Mouse (Mus musculus) olfactory bulb, adult 2 months (tissue): ENCODE data around the gene Ubap2. TPM values are rescaled to one million over a fixed set of nuclear protein-coding genes. Genes with fewer than 3 reads are reported as not detected.

ENCODE experiments used
- H3K27ac ChIP-seq: fragments of 200-500 bp; 2 replicates; pipeline ENCODE4 v1.5.1; 2012; ENCODE audit warnings: low read depth, low read length; ENCODE audit not compliant: insufficient read depth
- H3K4me1 ChIP-seq: fragments of 200-500 bp; 2 replicates; pipeline ENCODE4 v1.6.1; 2012; ENCODE audit warnings: low read length; ENCODE audit not compliant: control insufficient read depth, insufficient read depth
- H3K4me3 ChIP-seq: fragments of 200-500 bp; 2 replicates; pipeline ENCODE4 v1.5.1; 2012; ENCODE audit warnings: mild to moderate bottlenecking, low read depth, low read length, moderate library complexity; ENCODE audit not compliant: insufficient read depth
- CTCF ChIP-seq: fragments of 200-500 bp; IDR thresholded peaks from 2 replicates; pipeline ENCODE4 v1.5.1; 2012; ENCODE audit warnings: low read depth, mild to moderate bottlenecking, low read length, moderate library complexity; ENCODE audit not compliant: insufficient read depth
- POLR2A ChIP-seq: fragments of 200-500 bp; IDR thresholded peaks from 2 replicates; pipeline ENCODE4 v1.6.1; 2012; ENCODE audit warnings: mild to moderate bottlenecking, low read depth, low read length, moderate library complexity; ENCODE audit not compliant: insufficient read depth
- WGBS: fragments of 180-500 bp; shearing (Covaris S2); methylation state at CpG from one replicate; pipeline ENCODE4 v1.1.7; 2018; 5-methylcytosine and 5-hydroxymethylcytosine counted together
- polyA plus RNA-seq: library from polyadenylated mRNA; stranded (reverse); fragments of >200 nt; gene quantifications from 2 replicates; pipeline ENCODE4 v1.2.4, GENCODE M21; 2012; ENCODE audit warnings: low replicate concordance; ENCODE audit not compliant: missing spikeins, insufficient read depth, insufficient read length

The Ubap2 gene
- polyA plus RNA-seq, 1 experiment = 69.5 TPM

DNA sequence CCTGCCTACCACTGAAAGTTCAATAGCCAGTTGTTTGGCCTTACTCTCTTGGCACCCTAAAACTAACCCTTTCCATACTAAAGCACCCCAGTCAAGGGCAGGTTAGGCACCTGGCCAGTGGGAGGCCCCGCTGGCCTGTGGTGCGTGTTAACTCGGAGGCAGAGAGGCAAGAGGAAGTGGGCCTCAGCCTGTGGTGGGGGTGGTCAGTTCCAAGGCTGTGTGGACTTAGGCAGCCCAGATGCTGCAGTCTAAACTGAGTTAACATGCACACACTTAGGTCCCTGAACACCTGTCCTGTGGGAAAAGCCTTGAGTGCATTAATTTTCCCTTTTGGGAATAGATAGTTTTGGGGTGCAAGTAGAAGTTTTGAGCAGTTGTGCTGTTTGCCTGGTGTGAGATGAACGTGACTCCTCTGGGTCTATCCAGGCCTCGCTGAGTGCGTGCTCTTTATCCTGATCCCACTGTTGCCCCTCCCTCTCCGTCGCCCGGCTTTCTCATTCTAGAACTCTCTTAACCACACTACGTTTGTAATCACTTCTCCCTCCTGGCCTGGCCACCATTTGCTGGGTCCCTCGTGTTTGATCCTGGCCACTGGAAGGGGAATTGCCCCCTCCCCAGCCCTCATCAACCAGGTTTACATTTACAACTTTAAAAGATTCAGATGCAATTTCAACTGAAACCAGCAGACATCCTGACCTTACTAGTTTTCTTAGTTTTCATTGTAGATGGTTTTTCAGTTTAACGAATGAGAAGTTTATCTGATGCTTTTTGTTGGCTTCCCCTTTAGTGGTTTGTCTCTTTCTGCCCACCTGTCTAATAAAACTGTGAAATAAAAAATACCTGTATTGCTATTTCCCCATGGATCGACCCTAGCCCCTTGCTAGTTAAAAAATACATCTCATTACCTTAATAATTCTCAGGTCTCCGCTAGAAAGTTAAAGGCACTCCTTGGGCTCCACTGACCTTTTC, 82.1 kb downstream of the Ubap2 start:
- no peaks in the 10 kb centered on the region for H3K4me1 ChIP-seq
- 68% methylated on average over 14 of the region's 14 CpGs for WGBS
- TF ChIP-seq POLR2A (no peak), CTCF (no peak)
- H3K27ac ChIP-seq = no peak overlapping the region
- no peak overlapping the region for H3K4me3 ChIP-seq

DNA sequence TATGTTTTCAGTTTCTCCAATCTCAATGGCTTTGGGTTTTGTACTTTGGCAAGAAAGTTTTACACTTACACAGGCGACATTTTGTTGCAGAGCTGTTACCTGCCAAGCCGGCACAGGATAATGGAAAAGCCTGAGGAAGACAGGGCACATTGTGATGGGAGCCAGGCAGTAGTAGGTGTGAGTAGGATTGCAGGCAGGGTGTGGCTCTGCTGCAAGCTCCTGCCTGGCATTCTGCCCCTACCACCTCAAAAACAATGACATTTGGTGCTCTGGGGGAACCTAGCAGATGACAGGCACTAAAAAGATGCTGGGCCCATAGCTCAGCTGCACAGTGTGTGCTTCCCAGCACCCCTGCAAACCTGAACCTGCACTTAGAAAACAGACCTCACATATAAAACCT, 85.1 kb downstream of the Ubap2 start:
- TF ChIP-seq CTCF (no peak), POLR2A (no peak)
- no peak overlapping the region for H3K27ac ChIP-seq
- peaks cover 2% of the 10 kb centered on the region for H3K4me1 ChIP-seq
- no peak overlapping the region for H3K4me3 ChIP-seq
- 85% methylated on average over 2 of the region's 2 CpGs for WGBS

DNA sequence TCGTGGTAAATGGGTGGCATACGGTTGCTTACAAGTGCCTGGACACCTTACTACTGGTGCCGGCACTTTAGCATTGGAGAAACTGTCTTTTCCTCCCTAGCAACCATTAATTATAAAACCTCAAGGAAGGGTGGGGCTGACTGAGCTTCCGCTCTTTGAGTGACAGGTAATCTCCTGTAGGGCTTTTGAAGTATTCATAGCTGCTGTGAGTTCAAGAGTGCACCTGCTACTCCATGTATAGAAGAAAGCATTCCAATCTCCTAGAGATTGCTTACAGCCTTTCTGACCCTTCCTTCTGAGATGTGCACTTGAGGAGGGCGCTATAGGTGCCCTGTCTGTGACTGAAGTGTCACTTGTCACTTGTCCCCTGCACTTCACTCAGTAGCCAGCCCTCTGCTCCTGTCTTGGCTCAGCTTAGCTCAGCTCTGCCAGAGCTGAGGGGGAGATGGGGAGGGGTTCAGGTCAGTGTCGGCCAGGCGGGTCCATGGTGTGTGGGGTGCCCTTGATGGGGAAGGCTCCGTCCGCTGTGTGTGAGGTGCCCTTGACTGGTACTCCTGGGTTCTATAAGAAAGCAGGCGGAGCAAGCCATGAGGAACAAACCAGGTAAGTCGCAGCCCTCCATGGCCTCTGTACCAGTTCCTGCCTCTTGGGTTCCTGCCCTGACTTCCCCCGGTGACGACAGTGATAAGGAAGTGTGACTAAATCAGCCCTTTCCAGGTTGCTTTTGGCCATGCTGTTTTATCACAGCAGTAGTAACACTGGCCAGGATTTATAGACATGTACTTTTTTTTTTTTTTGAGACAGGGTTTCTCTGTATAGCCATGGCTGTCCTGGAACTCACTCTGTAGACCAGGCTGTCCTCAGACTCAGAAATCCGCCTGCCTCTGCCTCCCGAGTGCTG, 94.9 kb downstream of the Ubap2 start:
- 82% methylated on average over 15 of the region's 15 CpGs for WGBS
- no peak overlapping the region for H3K27ac ChIP-seq
- TF ChIP-seq CTCF (no peak), POLR2A (no peak)
- no peak overlapping the region for H3K4me3 ChIP-seq
- peaks cover 3% of the 10 kb centered on the region; the same call in 1 of the 2 replicates for H3K4me1 ChIP-seq

GRCm38 (mm10) chr4:41174631-41175030, 100.3 kb downstream of the Ubap2 start:
- TF ChIP-seq POLR2A (no peak), CTCF (no peak)
- peaks cover 5% of the 10 kb centered on the region; the same call in 1 of the 2 replicates for H3K4me1 ChIP-seq
- no peak overlapping the region for H3K4me3 ChIP-seq
- WGBS = 63% methylated on average over 2 of the region's 2 CpGs
- H3K27ac ChIP-seq = no peak overlapping the region

DNA sequence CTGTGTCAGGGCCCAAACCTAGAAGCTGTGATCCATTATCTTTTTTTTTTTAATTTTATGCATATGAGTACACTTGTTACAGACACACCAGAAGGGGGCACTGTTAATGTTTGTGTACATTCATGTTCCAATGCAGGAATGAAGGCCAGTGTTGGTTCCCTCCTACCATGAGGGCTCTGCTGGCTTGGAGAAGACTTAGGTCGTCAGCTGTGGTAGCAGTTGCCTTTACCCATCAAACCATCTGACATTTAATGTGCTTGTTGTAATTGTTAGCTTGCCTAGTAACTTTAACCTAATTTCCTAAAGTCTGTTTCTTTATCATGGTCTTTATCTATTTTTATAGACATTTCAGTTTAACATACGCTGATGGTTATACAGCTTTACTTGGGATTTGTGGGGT, 104.0 kb downstream of the Ubap2 start:
- WGBS = 70% methylated on average over 2 of the region's 2 CpGs
- Histone ChIP-seq H3K4me1 (0 out of 2 replicates have a peak, but pooled peaks cover 3% of the 10 kb centered on the region), H3K4me3 (no peak overlapping the region), H3K27ac (no peak overlapping the region)
- TF ChIP-seq CTCF (no peak), POLR2A (no peak)

DNA sequence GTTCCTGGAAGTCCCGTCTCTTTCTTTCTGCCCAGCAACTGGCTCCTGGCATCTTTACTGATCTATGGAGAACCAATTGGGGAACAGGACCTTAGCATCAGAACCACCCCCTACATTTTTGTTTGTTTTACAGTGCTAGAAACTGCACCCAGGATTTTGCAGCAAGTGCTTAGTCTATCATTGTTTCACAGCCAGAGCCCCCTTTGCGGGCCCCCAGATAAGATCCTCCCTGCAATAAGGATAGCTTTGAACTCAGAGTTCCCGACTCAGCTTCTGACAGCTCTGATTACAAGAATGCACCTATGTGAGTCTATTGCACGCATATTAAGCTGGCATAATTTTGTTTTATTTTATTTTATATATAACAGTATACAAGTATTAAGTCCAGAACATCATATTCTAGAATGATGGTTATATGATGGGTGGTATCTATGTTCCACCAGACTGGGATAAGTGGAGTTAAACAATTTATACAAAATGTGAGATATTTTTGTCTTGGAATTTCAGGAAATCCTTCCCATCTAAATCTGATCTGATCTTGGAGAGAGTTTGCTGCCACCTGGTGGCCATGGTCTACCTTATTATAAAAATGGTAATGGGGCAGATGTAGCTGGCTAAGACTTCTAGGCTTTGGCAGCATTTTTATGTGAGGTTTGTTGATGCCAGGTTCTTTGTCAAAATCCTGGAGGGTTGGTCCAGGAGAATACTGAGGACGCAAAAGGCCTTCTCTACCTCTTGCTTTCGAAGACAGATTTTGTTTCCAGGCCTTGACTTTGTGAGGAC, 109.1 kb downstream of the Ubap2 start:
- 33% methylated on average over 6 of the region's 6 CpGs for WGBS
- no peak overlapping the region for H3K27ac ChIP-seq

GRCm38 (mm10) chr4:41164974-41165373, 110.0 kb downstream of the Ubap2 start:
- TF ChIP-seq POLR2A (no peak), CTCF (no peak)
- H3K4me3 ChIP-seq = no peak overlapping the region
- no peak overlapping the region for H3K27ac ChIP-seq
- 12% methylated on average over 2 of the region's 2 CpGs for WGBS
- H3K4me1 ChIP-seq = no peaks in the 10 kb centered on the region

More for the DNA sequence above, 109.1 kb downstream of the Ubap2 start:
- no peak for TF ChIP-seq CTCF
- TF ChIP-seq POLR2A = no peak
- Histone ChIP-seq H3K4me3 (no peak overlapping the region), H3K4me1 (no peaks in the 10 kb centered on the region)

GRCm38 (mm10) chr4:41161232-41161631, 113.7 kb downstream of the Ubap2 start:
- H3K4me1 ChIP-seq = peaks cover 2% of the 10 kb centered on the region; the same call in 1 of the 2 replicates
- no peak for TF ChIP-seq POLR2A
- no peak for TF ChIP-seq CTCF
- no peak overlapping the region for H3K27ac ChIP-seq
- WGBS = 95% methylated on average over 3 of the region's 3 CpGs
- H3K4me3 ChIP-seq = no peak overlapping the region
